Mouse (Mus musculus): ENCODE data around the gene Wfdc15b. TPM values are rescaled to one million over a fixed set of nuclear protein-coding genes. Genes with fewer than 3 reads are reported as not detected.

Wfdc15b gene
- total RNA-seq, 2 experiments from 2014 or later = not detected

- H3K4me3 ChIP-seq = peak within 1 kb of the TSS; percentile 45
- no peak for TF ChIP-seq CTCF (conservative IDR thresholded peaks at IDR 0.05)
- no peak for DNase-seq (ENCODE audit: low spot score in 2 of 2)
- H3K27ac ChIP-seq = no peak within 1 kb of the TSS
Observed at GRCm38 (mm10) chr2:164170902-164171301, 50.6 kb downstream of the Wfdc15b start, which contains the start of gene Kcns1. Gene Kcns1, minus strand, starts transcription at chr2:164171113.

- Histone ChIP-seq H3K4me3 (peak overlapping the region; percentile 45; the same call in 1 of the 2 replicates), H3K27ac (no peak overlapping the region)
- DNase-seq (ENCODE audit: low spot score in 2 of 2) = no peak
- no peak for TF ChIP-seq CTCF (conservative IDR thresholded peaks at IDR 0.05)
Observed at GRCm38 (mm10) chr2:164170326-164170725, 51.1 kb downstream of the Wfdc15b start.

- Histone ChIP-seq H3K4me3 (peak overlapping the region; percentile 42), H3K27ac (no peak overlapping the region)
- peak in 1 of 2 experiments; percentile 44 for DNase-seq (ENCODE audit: low spot score in 2 of 2)
- TF ChIP-seq CTCF (conservative IDR thresholded peaks at IDR 0.05) = peak; percentile 61
Observed at GRCm38 (mm10) chr2:164168571-164168946, 52.9 kb downstream of the Wfdc15b start.

GRCm38 (mm10) chr2:164167752-164168570 is 53.5 kb downstream of the Wfdc15b start:
- Histone ChIP-seq H3K4me3 (peak overlapping the region; percentile 42), H3K27ac (no peak overlapping the region)
- no peak for TF ChIP-seq CTCF (conservative IDR thresholded peaks at IDR 0.05)
- DNase-seq (ENCODE audit: low spot score in 2 of 2) = peak in 1 of 2 experiments; percentile 17

DNA sequence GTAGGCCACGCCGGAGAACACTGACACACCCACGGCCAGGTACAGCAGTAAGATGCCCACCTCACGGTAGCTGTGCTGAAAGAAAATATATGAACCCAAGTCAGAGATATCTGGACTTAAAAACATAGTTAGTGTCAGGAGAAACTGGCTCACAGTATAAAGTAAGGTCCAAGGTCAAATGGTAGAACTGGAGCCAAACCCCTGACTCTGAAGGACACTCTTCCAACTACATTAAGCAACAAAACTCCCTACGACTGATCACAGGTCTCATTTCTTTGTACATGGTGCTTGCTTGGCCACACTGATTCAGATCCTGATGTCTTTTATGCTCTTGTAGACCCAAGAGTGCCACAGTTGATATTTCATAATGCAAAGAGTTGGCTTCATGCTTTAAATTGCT is 56.5 kb downstream of the Wfdc15b start:
- H3K4me3 ChIP-seq = no peak overlapping the region
- H3K27ac ChIP-seq = no peak overlapping the region
- TF ChIP-seq CTCF (conservative IDR thresholded peaks at IDR 0.05) = no peak
- no peak for DNase-seq (ENCODE audit: low spot score in 2 of 2)

Other genes starting within 250 kb of the Wfdc15b start
- 100 to 1,000 TPM; 520 to 529 TPM for gene Ywhab, start 226.7 kb downstream of the Wfdc15b start, total RNA-seq (2021)
- gene Pabpc1l, start 196.2 kb downstream of the Wfdc15b start, total RNA-seq (2021) = 1 to 10 TPM; 1.1 to 1.2 TPM
- 10 to 100 TPM; 46.9 to 50.4 TPM for gene Stk4, start 151.3 kb downstream of the Wfdc15b start, total RNA-seq (2021)
- gene Tomm34, start 150.5 kb downstream of the Wfdc15b start, total RNA-seq (2021) = 100 to 1,000 TPM; 107 to 108 TPM
- 1 to 10 TPM; 4.4 to 5.7 TPM for gene Kcns1, start 50.5 kb downstream of the Wfdc15b start, total RNA-seq (2021)
- not detected for gene Wfdc5, start 38.9 kb downstream of the Wfdc15b start, total RNA-seq (2021)
- not detected for gene Wfdc12, start 31.1 kb downstream of the Wfdc15b start, total RNA-seq (2021)
- gene Wfdc15a, start 21.5 kb downstream of the Wfdc15b start, total RNA-seq (2021) = not detected
- gene Svs2, start 16.8 kb upstream of the Wfdc15b start, total RNA-seq (2021) = not detected
- gene Svs3b, start 35.0 kb upstream of the Wfdc15b start, total RNA-seq (2021) = not detected
- gene Svs4, start 56.8 kb upstream of the Wfdc15b start, total RNA-seq (2021) = not detected
- not detected for gene Svs3a, start 67.6 kb upstream of the Wfdc15b start, total RNA-seq (2021)
- not detected for gene Svs6, start 95.1 kb upstream of the Wfdc15b start, total RNA-seq (2021)
- not detected for gene Svs5, start 111.1 kb upstream of the Wfdc15b start, total RNA-seq (2021)
- 1 to 10 TPM in 1 of 2 experiments, not detected in 1; 1.8 TPM for gene Slpi, start 167.4 kb upstream of the Wfdc15b start, total RNA-seq (2021)
- under 1 TPM; 0.07 to 0.46 TPM for gene Rbpjl, start 181.5 kb upstream of the Wfdc15b start, total RNA-seq (2021)
- 10 to 100 TPM; 10.3 to 11.2 TPM for gene Matn4, start 183.5 kb upstream of the Wfdc15b start, total RNA-seq (2021)
- 100 to 1,000 TPM; 122 to 137 TPM for gene Sdc4, start 222.2 kb upstream of the Wfdc15b start, total RNA-seq (2021)
- gene Sys1, start 235.3 kb upstream of the Wfdc15b start, total RNA-seq (2021) = 10 to 100 TPM; 40.8 to 41.0 TPM
- 1 to 10 TPM; 6.2 to 6.9 TPM for gene Gm20458, start 239.3 kb upstream of the Wfdc15b start, total RNA-seq (2021)